Mouse (Mus musculus) thymus, adult 18-20 months (tissue): ENCODE measurements around the gene Sertad1.

ENCODE experiments used
- DNase-seq, 2 experiments: peaks; one replicate each; pipeline ENCODE4 v3.0.0; 2022; ENCODE audit warnings: mixed read lengths in 2 of 2

Sertad1 gene

DNA sequence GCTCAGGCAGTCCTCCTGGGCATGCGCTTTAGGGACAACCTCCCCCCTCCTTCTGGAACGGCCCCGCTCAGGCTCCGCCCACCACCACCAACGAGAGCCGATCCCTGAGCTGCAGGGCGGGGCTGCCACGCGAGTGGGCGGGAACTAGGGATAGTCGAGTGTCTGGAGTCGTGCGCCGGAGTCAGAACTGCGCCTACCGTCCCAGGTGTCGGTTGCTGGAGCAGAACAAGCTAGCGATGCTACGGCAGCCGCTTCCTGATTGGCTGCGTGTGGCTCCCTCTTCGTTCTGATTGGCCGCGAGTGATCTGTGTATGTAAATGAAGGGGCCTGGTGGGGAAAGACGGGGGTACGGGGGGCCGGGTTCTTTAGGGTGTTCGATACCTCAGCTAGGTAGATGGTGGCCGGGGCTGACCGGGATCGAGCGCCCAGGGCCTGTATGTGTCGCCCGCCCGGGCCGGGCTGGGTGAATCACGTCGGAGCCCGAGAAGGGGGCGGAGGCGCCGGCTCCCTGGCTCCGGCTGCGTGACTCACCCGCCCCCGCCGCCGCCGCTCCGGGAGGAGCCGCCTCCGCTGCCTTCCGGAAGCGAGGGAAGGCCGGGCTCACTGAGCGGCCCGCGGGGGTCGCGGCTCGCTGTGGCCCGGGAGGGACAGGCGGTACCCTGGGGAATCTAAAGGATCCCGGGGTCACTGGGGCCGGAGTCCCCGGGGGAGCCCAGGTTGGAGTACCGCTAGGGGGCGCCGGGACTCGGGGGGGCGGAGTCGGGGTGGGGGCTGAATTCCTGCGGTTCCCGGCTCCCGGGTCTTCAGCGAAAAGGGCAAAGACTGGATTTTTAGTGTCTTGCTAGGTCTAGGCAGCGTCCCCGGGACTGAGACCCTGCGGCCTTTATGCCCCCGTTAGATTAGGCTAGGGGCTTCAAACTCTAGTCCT lies at the start of gene Sertad1:
Gene Sertad1, plus strand, starts transcription at position 141 of the 928 bp plus-strand sequence.
- DNase-seq, result peak; percentile 100

DNA sequence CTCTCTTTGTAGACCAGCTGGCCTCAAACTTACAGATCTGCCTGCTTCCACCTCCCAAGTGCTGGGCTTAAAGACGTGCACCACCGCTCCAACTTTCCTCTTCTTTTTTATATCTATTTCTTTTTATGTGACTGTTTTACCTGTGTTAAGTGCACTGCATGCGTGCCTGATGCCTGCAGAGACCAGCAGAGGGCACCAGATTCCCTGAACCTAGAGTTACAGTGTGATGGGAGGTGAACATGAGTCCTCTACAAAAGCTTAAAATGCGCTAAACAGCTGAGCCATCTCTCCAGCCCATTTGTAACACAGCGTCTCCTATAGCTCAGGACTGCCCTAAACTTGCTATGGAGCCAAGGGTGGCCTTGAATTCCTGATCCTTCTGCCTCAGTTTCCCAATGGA lies 49.2 kb upstream of the Sertad1 start:
- DNase-seq, result peak; percentile 3 to 14

DNA sequence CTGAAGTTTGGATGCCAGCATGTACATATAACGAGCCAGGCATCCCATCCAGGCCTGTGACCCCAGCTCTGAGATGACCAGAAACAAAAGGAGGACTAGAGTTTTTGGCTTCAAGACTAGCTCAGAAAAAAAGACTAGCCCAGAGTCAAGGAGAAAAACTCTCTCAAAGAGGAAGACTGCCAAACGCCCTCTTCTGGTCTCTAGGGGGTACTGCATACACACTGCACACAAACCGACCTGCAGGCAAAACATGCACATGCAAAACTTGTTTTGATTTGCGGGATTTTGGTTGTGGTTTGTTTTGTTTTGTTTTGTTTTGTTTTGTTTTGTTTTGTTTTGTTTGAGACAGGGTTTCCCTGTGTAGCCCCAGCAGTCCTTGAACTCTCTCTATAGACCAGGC lies 46.7 kb upstream of the Sertad1 start:
- DNase-seq, result no peak

DNA sequence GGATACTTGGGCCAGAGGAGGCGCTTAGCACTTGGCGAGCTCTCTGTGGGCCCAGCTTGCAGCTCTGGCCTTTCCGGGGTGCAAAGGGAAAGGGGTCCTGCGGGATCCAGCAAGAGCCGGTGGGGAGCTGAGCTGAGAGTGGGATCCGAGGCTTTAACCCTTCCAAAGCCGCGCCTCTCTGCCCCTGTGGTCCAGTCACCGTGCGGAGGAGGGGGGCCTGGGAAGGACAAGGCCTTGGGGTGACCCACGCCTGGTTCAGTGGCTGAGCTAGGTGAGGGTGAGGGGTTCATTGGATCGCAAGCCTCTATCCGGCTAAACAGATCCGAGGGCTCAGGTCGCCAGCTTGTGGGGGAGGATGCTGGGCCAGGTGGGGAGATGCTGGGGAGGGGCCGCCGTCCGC lies 40.7 kb upstream of the Sertad1 start:
- DNase-seq, result no peak

DNA sequence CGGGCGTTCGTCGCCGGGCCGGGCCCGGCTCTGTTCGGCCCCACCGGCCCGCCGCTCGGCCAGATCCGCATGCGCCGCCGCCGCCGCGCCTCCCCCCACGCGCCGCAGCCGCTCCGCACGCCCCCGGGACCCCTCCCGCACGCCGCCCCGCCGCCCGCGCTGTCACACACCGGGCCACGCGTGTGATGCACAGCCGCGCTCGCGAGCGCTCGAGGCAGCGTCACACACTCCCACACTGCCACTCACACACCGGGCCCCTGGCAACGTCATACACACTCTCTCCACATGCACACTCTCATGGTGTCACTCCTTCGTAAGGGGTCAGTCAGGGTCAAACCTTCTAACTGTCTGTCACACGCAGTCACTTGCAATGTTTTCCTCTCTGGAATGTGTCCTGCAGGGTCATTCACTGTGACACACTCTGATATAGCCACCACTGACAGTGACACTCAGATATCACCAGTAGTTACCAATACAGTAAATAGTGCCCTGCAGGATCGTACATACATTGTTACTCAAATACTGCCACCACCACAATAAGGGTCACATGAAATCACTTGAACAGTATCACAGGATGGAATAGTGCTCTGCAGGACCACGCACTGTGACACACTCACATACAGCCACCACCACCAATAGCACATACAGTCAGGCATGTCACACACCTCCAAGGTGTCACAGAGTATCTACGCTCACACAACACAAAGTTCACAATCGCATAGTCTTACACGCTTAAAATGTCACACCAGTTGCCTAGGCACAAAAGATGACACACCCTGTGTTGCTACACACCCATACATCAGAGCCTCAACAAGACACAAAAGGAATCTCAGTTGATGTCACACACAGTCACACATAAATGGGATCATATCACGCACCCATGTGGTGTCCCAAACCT lies 39.9 kb upstream of the Sertad1 start:
- no peak for DNase-seq

DNA sequence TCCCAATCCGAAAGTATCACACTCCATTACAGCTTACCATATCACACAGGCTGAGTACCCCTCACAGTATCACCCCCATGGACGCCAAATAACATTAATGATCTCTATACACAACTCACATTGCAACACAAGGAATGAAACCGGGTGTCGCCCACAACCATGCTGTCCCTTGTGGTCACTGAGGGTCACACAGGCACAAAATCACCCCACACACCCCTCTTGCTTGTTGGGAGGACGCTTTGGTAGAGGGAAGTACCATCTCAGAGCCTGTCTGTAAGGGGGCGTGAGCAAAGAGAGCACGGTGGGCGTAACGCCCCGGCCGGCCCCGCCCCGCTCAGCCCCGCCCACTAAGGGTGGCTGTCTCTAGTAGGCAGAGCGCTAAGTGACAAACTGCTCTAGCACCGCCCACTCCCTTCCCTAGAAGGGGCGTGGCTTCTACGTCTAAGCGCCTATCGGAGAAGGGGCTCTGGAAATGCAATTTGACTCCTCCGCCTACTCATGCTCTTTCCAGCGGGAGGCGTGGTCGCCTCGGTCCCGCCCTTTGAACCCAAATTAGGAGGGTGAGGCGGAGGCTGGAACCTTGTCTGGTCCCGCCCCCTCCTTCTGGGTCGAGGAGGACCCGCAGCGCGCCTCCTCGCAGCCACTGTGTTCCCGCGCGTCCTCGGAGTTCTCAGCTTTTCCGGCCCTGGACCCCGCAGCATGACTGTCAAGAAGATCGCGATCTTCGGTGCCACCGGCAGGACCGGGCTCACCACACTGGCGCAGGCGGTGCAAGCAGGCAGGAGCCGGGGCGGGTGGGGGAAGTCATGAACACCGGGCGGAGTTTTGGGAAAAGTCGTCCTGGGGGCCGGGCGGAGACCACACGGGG lies 39.1 kb upstream of the Sertad1 start, which contains the start of the genes Sptbn4 and Blvrb:
Gene Sptbn4, minus strand, starts transcription at position 268 of the 868 bp plus-strand sequence.
Gene Blvrb, plus strand, starts transcription at position 560 of the 868 bp plus-strand sequence.
- DNase-seq, result peak; percentile 97 to 98

DNA sequence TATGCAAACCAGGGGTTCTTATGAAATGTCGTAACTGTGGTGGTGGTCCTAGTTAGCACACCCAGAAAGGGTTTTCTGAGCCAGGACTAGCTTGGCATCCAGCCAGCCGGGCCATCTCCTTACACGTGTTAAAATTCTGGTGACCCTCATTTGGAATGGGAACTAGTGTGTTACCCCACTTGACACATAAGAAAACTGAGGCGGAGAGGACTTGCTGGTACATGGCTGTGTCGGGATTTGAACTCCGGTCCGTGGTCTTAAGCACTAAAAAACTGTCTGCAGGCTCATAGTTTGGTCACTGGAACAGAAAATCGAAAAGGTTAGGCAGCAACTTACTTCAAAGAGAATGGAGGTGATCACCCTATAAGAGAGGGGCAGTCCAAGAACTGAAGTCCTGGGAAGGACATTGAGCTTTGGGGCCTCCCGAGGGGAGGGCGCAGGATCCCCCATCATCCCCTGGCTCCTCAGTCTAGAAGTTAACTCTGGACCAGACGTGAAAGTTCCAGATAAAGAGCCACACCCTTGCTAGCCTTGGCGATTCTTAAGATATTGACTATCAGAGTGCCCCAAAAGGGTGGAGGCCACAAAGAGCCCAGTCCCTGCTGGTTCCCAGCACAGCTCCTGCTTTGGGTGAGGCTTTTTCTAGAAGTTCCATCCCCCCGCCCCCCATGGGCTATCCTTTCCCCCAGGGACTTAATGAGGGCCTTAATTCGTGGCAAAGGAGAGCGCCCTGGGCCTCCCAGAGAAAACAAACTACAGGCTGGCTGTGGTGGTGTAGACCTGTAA lies 38.1 kb upstream of the Sertad1 start:
- DNase-seq, result peak in 1 of 2 experiments; percentile 17

DNA sequence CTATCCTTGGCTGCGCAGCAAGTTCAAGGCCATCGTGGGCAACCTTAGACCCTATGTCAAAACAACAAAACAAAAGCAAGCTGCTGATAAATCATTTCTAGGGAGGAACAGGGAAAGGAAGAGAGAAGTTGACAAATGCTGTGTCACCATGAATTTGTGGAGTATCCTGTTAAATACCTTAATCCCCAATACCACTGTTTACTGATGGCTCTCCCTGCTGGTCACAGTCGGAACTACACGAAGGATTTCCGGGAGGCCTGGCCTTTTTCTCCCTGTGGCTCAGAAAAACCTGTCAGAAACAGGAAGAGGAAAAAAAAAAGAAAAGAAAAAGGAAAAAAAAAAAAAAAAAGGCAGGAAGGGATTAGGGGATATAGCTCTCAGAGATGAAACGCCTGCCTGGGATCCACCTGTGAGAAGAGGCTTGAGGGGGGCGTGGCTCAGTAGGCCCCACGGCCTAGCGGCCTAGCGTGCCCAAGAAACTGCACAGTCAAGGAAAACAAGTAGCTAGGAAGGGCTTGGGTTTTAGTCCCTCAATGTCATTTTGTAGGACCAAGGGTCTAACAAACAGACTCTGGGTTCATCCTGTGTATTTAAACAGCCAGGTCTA lies 37.4 kb upstream of the Sertad1 start:
- DNase-seq, result peak; percentile 11 to 34

DNA sequence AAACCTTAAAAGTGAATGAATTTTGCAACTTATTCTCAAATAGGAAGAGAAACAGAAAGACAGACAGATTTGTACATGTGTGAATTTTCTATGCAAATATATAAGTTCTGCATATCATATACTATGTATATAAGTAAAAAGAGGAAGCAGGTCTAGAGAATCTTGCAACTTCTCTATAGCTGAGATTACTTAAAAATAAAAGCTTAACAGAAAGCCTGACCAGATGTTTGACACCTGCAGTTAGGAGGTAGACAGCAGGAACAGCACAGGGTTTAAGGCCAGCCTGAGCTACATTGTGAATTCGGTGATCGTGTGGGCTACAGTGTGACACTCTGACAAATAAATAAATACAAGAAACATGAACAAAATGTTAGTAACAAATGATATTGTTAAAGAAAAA lies 35.4 kb upstream of the Sertad1 start:
- DNase-seq, result no peak

DNA sequence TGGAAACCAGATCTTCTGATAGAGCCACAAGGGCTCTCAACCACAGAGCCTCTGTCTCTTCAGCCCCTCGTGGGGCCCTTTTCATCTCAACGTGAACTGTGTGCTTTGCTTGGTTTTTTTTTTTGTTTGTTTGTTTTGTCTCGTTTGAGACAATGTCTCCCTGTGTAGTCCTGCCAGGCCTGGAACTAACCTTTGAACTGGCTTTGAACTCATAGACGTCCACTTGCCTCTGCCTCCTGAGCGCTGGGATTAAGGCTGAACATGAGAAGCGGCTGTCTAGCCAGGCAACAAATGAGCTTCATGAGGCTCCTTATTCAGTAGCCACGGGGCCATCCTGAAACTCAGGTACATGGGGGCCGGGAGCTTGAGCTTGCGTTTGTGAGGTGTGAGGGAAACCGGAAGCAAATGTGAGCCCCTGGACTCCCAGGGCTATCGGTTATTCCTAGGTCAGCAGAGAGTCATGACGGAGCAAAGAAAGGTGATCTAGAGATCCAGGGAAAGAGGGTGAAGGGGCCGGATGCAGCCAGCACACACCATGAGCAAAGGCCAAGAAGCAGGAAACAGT lies 34.4 kb upstream of the Sertad1 start:
- no peak for DNase-seq

DNA sequence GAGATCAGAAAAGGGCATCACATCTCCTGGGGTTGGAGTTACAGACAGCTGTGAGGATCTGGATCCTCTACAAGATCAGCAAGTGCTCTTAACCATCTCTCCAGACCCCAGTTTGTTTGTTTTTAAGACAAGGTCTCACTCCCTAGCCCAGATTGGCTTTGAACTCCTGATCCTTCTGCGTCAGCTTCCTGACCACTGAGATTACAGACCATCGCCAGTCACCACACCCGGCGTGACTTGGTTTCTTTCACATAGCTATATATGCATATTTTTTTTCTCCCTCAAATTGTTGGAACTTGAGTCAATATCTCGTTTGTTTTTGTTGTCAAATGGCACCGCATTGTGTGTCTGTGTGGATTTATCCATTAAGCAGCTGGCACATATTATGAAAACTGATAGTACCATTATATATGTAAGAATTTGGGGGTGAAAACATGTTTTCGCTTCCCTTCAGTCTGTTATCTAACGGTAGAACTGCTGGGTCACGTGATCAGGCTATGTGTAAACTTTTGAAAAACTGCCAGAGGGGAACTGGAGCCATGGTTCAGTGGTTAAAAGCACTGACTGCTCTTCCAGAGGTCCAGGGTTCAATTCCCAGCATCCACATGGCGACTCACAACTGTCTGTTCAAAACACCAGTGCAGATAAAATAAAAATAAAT lies 32.1 kb upstream of the Sertad1 start:
- no peak for DNase-seq

DNA sequence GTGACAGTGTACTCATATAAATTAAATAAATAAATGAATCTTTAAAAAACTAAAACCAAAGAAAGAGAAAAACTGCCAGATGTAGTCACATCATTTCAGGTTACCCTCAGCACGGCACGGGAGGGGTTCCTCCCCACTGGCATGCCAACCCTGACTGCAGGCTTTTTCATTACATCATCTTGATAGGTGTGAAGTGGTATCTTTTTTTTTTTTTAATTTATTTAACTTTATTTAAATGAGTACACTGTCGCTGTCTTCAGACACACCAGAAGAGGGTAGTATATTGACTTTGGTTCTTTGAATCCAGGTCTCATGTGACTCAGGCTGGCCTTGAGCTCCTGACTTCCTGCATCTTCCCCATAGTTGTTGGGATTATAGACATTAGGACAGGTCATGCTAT lies 31.4 kb upstream of the Sertad1 start:
- no peak for DNase-seq

DNA sequence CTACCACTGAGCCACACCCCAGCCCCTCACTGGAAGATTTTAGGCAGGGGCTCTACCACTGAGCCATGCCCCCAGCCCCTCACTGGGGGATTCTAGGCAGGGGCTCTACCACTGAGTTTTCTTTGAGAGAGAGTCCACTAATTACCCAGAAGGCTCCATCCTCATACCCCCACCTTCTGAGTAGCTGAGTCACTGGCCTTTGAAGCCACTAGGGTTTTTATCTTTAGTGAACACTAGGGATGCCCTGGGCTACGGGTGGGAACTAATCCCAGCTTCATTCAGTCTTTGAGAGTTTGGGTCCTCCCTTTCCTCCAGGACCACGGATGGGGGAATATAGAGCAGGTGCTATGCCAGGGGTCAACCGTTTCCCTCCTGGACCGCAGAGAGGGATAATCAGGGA lies 28.1 kb upstream of the Sertad1 start:
- DNase-seq, result no peak

DNA sequence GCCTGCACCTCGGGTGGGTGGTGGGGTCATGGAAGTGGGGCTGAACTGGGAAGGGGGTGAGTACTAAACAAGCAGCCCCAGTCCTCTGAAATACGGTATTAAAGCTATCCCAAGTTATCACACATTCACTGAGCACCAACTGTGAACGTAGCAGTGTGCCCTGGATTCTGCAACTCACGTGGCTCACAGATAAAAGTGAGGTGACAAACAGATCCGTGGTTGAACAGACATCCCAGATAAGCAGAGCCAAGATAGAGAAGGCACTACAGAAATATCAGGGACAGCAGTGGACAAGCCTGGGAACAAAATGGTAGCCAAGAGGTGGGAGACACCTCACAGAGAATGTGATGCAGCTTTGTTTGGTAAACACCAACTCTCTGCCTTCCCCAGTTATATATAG lies 27.1 kb upstream of the Sertad1 start:
- no peak for DNase-seq

DNA sequence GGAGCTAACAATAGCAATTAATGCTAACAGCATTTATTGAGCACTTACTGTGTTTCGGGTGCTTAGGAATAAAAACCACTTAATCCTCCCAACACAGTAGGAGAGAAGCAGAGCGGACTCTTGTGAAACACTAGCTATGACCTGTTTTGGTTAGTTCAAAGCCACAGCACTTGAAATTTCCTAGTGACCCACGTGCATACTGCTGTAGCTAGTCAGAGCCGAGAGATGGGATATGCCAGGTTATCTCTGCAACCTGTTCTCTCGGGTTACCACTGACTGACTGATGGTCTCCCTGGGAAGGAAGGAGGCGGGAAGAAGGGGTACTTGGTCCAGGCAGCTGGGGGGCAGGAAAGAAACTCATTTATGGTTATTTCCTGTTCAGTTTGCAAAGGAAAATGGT lies 26.2 kb upstream of the Sertad1 start:
- DNase-seq, result no peak

DNA sequence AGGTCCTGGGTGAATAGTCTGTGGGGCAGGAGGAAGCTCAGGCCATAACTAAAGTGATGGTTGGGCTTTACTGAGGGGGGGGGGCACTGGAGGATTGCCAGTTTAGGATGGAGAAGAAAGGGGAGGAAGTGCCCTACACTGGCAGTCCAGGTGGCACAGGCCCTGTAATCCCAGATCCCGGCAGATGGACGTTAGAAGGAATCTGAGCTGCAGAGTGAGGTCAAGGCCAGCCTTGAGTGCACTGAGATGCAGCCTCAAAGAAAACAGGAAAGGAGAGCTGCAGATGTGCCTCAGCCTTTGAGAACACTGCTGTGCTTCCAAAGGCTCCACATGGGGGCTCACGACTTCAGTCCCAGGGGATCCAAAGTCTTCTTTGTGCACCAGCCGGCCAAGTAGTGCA lies 19.1 kb upstream of the Sertad1 start:
- no peak for DNase-seq

DNA sequence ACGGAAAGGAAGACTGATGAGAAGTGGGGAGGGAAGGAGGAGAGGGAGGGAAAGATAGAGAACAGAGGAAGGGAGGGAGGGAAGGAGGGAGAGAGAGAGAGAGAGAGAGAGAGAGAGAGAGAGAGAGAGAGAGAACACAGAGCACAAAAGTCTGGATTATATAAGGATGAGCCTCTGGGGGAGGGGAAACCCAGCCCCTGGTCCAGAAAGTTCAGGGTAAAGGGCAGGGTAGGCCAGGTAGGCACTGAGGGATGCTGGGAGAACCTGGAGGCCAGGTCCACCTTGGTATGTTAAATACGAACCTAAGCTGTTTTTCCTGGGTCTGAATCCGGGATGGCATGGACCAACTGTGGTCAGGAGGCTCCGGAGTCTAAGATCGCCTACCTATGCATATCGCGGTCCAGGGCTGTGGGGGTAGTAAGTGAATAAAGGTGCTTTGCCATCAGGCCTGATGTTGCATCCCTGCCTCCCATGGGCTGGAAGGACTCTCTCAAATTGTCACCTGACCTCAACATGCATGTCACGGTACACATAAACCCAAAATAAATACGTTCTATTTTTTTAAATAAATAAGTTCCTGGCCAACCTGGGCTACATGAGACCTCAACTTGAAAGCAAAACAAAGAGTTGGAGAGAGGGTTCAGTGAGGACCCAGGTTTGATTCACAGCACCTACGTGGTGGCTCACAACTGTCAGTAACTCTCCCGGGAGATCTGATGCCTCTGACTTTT lies 15.2 kb upstream of the Sertad1 start:
- no peak for DNase-seq

DNA sequence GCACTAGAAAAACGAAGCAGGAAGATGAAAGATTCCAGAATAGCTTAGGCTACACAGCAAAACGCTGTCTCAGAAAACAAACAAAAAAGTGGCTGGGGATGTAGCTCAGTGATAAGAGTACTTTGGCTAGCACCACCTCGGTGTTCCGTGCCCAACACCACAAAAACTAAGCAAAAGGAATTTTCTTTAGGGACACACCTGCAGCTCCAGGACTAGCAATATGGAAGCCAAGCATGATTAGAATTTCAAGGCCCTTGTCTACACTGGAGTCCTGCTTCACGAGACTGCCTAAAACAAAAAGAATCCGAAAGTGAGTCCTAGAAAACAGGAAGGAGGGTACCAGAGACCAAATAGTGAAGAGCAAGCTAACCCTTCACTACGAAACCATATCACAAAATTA lies 14.1 kb upstream of the Sertad1 start:
- no peak for DNase-seq

DNA sequence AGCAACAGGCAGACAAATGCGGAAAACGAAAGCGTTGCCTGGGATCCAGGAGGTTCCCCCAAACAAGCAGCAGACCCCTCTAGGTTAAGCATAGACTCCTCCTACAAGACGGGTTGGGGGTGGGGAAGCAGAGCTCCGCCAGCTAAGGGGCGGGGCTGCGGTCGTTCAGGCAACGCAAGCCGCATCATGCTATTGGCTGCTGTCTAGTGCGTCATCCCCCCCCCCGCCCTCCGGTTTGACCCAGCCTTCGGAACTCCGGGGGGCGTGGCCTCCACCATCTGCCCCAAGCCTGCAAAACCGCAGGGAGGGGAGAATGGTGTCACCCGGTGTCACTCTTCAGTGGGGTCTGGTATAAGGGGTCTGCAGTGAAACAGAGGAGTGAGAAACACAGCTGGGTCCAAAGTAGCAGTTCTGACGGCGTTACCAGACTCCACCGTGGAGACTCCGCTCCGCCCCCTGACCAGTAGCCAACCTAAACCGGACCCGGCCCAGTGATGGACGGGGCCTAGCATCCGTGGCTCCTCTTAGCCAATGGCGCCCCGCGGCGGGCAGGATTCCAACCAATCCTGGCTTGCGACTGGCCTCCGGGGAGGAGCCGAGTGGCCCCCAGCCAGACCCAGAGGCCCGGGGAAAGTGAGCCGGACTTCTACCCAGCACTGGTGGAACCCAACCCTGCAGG lies 13.4 kb upstream of the Sertad1 start, which contains the start of gene Sertad3:
Gene Sertad3, plus strand, starts transcription at position 613 of the 679 bp plus-strand sequence.
- peak; percentile 95 to 98 for DNase-seq
